Mouse (Mus musculus): ENCODE data around the gene Six5. TPM values are rescaled to one million over a fixed set of nuclear protein-coding genes. Genes with fewer than 3 reads are reported as not detected.
A peak's percentile ranks its signal among the peaks of the same experiment; 100 is the strongest.

Gene Six5
- total and polyA plus RNA-seq, 3 experiments: 2.6 to 9.2 (median 3.8) TPM

DNA sequence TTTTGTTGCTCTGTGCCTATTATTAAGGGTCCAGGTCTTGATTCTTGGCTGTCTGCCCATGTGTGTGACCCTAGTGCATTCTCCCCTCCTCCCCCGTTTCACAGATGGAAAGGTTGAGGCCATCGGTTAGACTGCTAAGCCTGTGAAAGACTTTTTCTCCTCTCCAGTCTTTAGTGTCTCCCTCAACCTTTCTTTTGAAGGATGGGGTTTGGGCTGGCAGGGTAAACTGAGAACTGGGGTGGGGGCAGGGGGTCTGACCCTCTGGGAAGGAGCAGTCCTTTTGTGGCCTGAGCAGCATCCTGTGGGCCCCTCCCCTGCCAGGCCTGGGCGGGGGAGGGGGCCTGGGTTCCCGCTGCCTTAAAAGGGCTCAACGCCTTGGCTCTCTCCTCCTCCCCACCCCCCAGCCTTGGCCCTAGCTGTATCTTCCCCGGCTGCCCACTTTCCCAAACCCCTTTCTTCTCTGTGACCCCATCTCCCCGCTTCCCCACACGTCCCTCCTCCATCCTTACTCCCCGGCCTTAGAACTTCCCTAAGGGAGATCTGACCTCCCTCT is 9.4 kb upstream of the Six5 start:
- no peaks in the 10 kb centered on the region for H3K9me3 ChIP-seq (replicated peaks)
- no peaks in the 10 kb centered on the region; the same call in 1 of the 2 replicates for H3K27me3 ChIP-seq (ENCODE audit: insufficient read depth, low read length)
- TF ChIP-seq GATA2 (IDR thresholded peaks at IDR 0.05; ENCODE audit: borderline replicate concordance, low read depth, low read length) (no peak), GATA1 (IDR thresholded peaks at IDR 0.05; ENCODE audit: borderline replicate concordance, low read length) (no peak), CTCF (IDR thresholded peaks at IDR 0.05; ENCODE audit: low read depth, low read length) (no peak), TAL1 (conservative IDR thresholded peaks at IDR 0.05; ENCODE audit: low read depth, low read length) (no peak), POLR2AphosphoS5 (IDR thresholded peaks at IDR 0.05; ENCODE audit: insufficient replicate concordance, low read depth, low read length) (no peak)
- DNase-seq (ENCODE audit: low spot score): no peak
- H3K36me3 ChIP-seq (replicated peaks): peaks cover 89% of the 10 kb centered on the region
- no peak for ATAC-seq (ENCODE audit: extremely low read depth, insufficient number of reproducible peaks, low FRiP score, poor library complexity, severe bottlenecking)
- peaks cover 83% of the 10 kb centered on the region for H3K4me1 ChIP-seq (ENCODE audit: insufficient read depth, low read depth, low read length)
- no peak overlapping the region for H3K4me3 ChIP-seq (ENCODE audit: low read depth, low read length)

GRCm38 (mm10) chr7:19085495-19085894 is 8.9 kb upstream of the Six5 start:
- Histone ChIP-seq H3K27me3 (ENCODE audit: insufficient read depth, low read length) (no peaks in the 10 kb centered on the region; the same call in 1 of the 2 replicates), H3K4me1 (ENCODE audit: insufficient read depth, low read depth, low read length) (peaks cover 78% of the 10 kb centered on the region), H3K36me3 (replicated peaks) (peaks cover 89% of the 10 kb centered on the region), H3K9me3 (replicated peaks) (no peaks in the 10 kb centered on the region), H3K4me3 (ENCODE audit: low read depth, low read length) (no peak overlapping the region)
- DNase-seq (ENCODE audit: low spot score) (no peak), ATAC-seq (ENCODE audit: extremely low read depth, insufficient number of reproducible peaks, low FRiP score, poor library complexity, severe bottlenecking) (no peak)
- no peak for TF ChIP-seq GATA1 (IDR thresholded peaks at IDR 0.05; ENCODE audit: borderline replicate concordance, low read length)
- TF ChIP-seq CTCF (IDR thresholded peaks at IDR 0.05; ENCODE audit: low read depth, low read length): no peak
- no peak for TF ChIP-seq TAL1 (conservative IDR thresholded peaks at IDR 0.05; ENCODE audit: low read depth, low read length)
- no peak for TF ChIP-seq POLR2AphosphoS5 (IDR thresholded peaks at IDR 0.05; ENCODE audit: insufficient replicate concordance, low read depth, low read length)
- TF ChIP-seq GATA2 (IDR thresholded peaks at IDR 0.05; ENCODE audit: borderline replicate concordance, low read depth, low read length): no peak

DNA sequence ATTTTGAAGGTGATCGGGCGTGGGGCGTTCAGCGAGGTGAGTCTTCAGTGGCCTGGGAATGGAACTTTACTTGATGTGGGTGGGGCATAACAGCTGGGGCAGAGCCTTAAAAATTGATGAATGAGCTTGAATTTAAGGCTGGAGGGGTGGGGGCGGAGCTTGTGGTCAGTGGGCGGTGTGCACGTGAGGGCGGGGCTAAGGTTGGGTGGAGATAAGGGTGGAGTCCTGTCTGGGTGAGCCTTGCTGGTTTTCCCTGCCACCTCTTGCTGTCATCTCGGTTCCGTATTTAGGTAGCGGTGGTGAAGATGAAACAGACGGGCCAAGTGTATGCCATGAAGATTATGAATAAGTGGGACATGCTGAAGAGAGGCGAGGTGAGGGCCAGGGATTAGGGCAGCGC is 8.4 kb upstream of the Six5 start:
- H3K27me3 ChIP-seq (ENCODE audit: insufficient read depth, low read length): no peaks in the 10 kb centered on the region
- peaks cover 89% of the 10 kb centered on the region for H3K36me3 ChIP-seq (replicated peaks)
- TF ChIP-seq GATA1 (IDR thresholded peaks at IDR 0.05; ENCODE audit: borderline replicate concordance, low read length) (no peak), GATA2 (IDR thresholded peaks at IDR 0.05; ENCODE audit: borderline replicate concordance, low read depth, low read length) (no peak), CTCF (IDR thresholded peaks at IDR 0.05; ENCODE audit: low read depth, low read length) (no peak), POLR2AphosphoS5 (IDR thresholded peaks at IDR 0.05; ENCODE audit: insufficient replicate concordance, low read depth, low read length) (no peak), TAL1 (conservative IDR thresholded peaks at IDR 0.05; ENCODE audit: low read depth, low read length) (no peak)
- peaks cover 73% of the 10 kb centered on the region for H3K4me1 ChIP-seq (ENCODE audit: insufficient read depth, low read depth, low read length)
- DNase-seq (ENCODE audit: low spot score): peak; percentile 86
- H3K4me3 ChIP-seq (ENCODE audit: low read depth, low read length): peak overlapping the region; percentile 13; the same call in 1 of the 2 replicates
- peak; percentile 85 for ATAC-seq (ENCODE audit: extremely low read depth, insufficient number of reproducible peaks, low FRiP score, poor library complexity, severe bottlenecking)
- no peaks in the 10 kb centered on the region for H3K9me3 ChIP-seq (replicated peaks)

GRCm38 (mm10) chr7:19086760-19087159 is 7.6 kb upstream of the Six5 start:
- TF ChIP-seq CTCF (IDR thresholded peaks at IDR 0.05; ENCODE audit: low read depth, low read length) (no peak), TAL1 (conservative IDR thresholded peaks at IDR 0.05; ENCODE audit: low read depth, low read length) (no peak), GATA1 (IDR thresholded peaks at IDR 0.05; ENCODE audit: borderline replicate concordance, low read length) (no peak), GATA2 (IDR thresholded peaks at IDR 0.05; ENCODE audit: borderline replicate concordance, low read depth, low read length) (no peak), POLR2AphosphoS5 (IDR thresholded peaks at IDR 0.05; ENCODE audit: insufficient replicate concordance, low read depth, low read length) (no peak)
- DNase-seq (ENCODE audit: low spot score): no peak
- Histone ChIP-seq H3K4me1 (ENCODE audit: insufficient read depth, low read depth, low read length) (peaks cover 68% of the 10 kb centered on the region), H3K36me3 (replicated peaks) (peaks cover 89% of the 10 kb centered on the region), H3K4me3 (ENCODE audit: low read depth, low read length) (no peak overlapping the region), H3K27me3 (ENCODE audit: insufficient read depth, low read length) (no peaks in the 10 kb centered on the region), H3K9me3 (replicated peaks) (no peaks in the 10 kb centered on the region)
- ATAC-seq (ENCODE audit: extremely low read depth, insufficient number of reproducible peaks, low FRiP score, poor library complexity, severe bottlenecking): no peak

DNA sequence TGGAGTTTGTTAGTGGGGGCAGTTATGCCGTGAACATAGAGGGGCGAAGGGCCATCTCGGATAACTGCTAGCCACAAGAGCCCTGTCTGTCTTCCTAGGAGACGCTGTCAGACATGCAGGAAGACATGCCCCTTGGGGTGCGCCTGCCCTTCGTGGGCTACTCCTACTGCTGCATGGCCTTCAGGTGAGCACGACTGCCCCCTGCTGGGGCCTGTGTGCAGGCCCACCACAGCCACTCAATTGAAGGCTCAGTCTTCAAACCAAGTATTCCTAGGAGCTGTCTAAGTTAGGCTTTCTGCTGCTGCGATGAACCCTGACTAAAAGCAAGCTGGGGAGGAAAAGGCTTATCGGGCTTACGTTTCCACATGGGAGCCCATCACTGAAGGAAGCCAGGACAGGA is 5.6 kb upstream of the Six5 start:
- H3K27me3 ChIP-seq (ENCODE audit: insufficient read depth, low read length): no peaks in the 10 kb centered on the region
- no peak for ATAC-seq (ENCODE audit: extremely low read depth, insufficient number of reproducible peaks, low FRiP score, poor library complexity, severe bottlenecking)
- H3K4me1 ChIP-seq (ENCODE audit: insufficient read depth, low read depth, low read length): peaks cover 68% of the 10 kb centered on the region
- peak; percentile 56 for DNase-seq (ENCODE audit: low spot score)
- no peaks in the 10 kb centered on the region for H3K9me3 ChIP-seq (replicated peaks)
- no peak overlapping the region for H3K4me3 ChIP-seq (ENCODE audit: low read depth, low read length)
- peaks cover 86% of the 10 kb centered on the region for H3K36me3 ChIP-seq (replicated peaks)
- TF ChIP-seq CTCF (IDR thresholded peaks at IDR 0.05; ENCODE audit: low read depth, low read length) (peak; percentile 89), TAL1 (conservative IDR thresholded peaks at IDR 0.05; ENCODE audit: low read depth, low read length) (no peak)

DNA sequence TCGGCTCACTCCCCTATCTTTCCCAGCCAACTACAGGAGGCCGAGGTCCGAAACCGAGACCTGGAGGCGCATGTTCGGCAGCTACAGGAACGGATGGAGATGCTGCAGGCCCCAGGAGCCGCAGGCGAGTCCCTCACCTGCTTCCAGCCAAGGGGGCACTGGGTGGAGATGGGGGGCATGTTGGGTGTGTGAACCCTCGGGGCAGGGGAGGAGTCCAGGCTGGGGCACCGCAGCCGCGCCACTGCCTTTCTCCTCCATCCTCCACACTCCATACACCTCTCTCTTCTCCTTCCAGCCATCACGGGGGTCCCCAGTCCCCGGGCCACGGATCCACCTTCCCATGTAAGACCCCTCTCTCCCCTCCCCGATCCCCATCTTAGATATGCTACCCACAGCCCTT is 2.5 kb upstream of the Six5 start:
- H3K4me1 ChIP-seq (ENCODE audit: insufficient read depth, low read depth, low read length): peaks cover 65% of the 10 kb centered on the region
- TF ChIP-seq GATA2 (IDR thresholded peaks at IDR 0.05; ENCODE audit: borderline replicate concordance, low read depth, low read length) (no peak), GATA1 (IDR thresholded peaks at IDR 0.05; ENCODE audit: borderline replicate concordance, low read length) (no peak), CTCF (IDR thresholded peaks at IDR 0.05; ENCODE audit: low read depth, low read length) (no peak), POLR2AphosphoS5 (IDR thresholded peaks at IDR 0.05; ENCODE audit: insufficient replicate concordance, low read depth, low read length) (no peak), TAL1 (conservative IDR thresholded peaks at IDR 0.05; ENCODE audit: low read depth, low read length) (no peak)

More for the DNA sequence above, 2.5 kb upstream of the Six5 start:
- Histone ChIP-seq H3K36me3 (replicated peaks) (peaks cover 69% of the 10 kb centered on the region), H3K4me3 (ENCODE audit: low read depth, low read length) (no peak overlapping the region), H3K27me3 (ENCODE audit: insufficient read depth, low read length) (peaks cover 13% of the 10 kb centered on the region; the same call in 1 of the 2 replicates), H3K9me3 (replicated peaks) (no peaks in the 10 kb centered on the region)
- no peak for DNase-seq (ENCODE audit: low spot score)
- ATAC-seq (ENCODE audit: extremely low read depth, insufficient number of reproducible peaks, low FRiP score, poor library complexity, severe bottlenecking): no peak

Data from G1E (cell line).